Mouse (Mus musculus): ENCODE results near the gene Ahnak. TPM values are rescaled to one million over a fixed set of nuclear protein-coding genes. Genes with fewer than 3 reads are reported as not detected.

Gene Ahnak
- polyA plus RNA-seq, 1 experiment from 2014 or later: 103 TPM

- 43% methylated on average over 9 of the region's 9 CpGs for WGBS
- Histone ChIP-seq H3K27ac (replicated peaks) (peak overlapping the region; percentile 76), H3K4me1 (replicated peaks; ENCODE audit: control insufficient read depth, insufficient read depth) (peaks cover 4% of the 10 kb centered on the region; the same call in 1 of the 2 replicates), H3K27me3 (ENCODE audit: control insufficient read depth, insufficient read depth, low read length) (no peaks in the 10 kb centered on the region), H3K36me3 (ENCODE audit: control insufficient read depth, insufficient read depth, low read length) (no peaks in the 10 kb centered on the region), H3K4me3 (ENCODE audit: low read depth, low read length) (no peak overlapping the region), H3K4me2 (replicated peaks; ENCODE audit: low read depth) (no peak overlapping the region), H3K9ac (ENCODE audit: low read length) (no peak overlapping the region), H3K9me3 (ENCODE audit: control insufficient read depth, low read length) (no peaks in the 10 kb centered on the region)
- TF ChIP-seq EP300 (optimal IDR thresholded peaks at IDR 0.05): peak; percentile 81
- no peak for TF ChIP-seq CTCF (IDR thresholded peaks at IDR 0.05; ENCODE audit: low read depth)
- DNase-seq (ENCODE audit: low spot score) (peak; percentile 49), ATAC-seq (ENCODE audit: low FRiP score, low TSS enrichment) (peak; percentile 84)
Measured at GRCm38 (mm10) chr19:9033412-9034340, 44.6 kb downstream of the Ahnak start.

GRCm38 (mm10) chr19:9034480-9034879, 45.4 kb downstream of the Ahnak start:
- 66% methylated on average over 3 of the region's 3 CpGs for WGBS
- no peak overlapping the region for H3K4me2 ChIP-seq (replicated peaks; ENCODE audit: low read depth)
- TF ChIP-seq EP300 (optimal IDR thresholded peaks at IDR 0.05): no peak
- no peak for TF ChIP-seq CTCF (IDR thresholded peaks at IDR 0.05; ENCODE audit: low read depth)
- no peaks in the 10 kb centered on the region for H3K27me3 ChIP-seq (ENCODE audit: control insufficient read depth, insufficient read depth, low read length)
- no peak overlapping the region for H3K9ac ChIP-seq (ENCODE audit: low read length)
- H3K36me3 ChIP-seq (ENCODE audit: control insufficient read depth, insufficient read depth, low read length): no peaks in the 10 kb centered on the region
- no peaks in the 10 kb centered on the region for H3K9me3 ChIP-seq (ENCODE audit: control insufficient read depth, low read length)
- H3K27ac ChIP-seq (replicated peaks): peak overlapping the region; percentile 76; the same call in 1 of the 2 replicates
- DNase-seq (ENCODE audit: low spot score) (no peak), ATAC-seq (ENCODE audit: low FRiP score, low TSS enrichment) (no peak)
- H3K4me1 ChIP-seq (replicated peaks; ENCODE audit: control insufficient read depth, insufficient read depth): peaks cover 4% of the 10 kb centered on the region; the same call in 1 of the 2 replicates
- no peak overlapping the region for H3K4me3 ChIP-seq (ENCODE audit: low read depth, low read length)

DNA sequence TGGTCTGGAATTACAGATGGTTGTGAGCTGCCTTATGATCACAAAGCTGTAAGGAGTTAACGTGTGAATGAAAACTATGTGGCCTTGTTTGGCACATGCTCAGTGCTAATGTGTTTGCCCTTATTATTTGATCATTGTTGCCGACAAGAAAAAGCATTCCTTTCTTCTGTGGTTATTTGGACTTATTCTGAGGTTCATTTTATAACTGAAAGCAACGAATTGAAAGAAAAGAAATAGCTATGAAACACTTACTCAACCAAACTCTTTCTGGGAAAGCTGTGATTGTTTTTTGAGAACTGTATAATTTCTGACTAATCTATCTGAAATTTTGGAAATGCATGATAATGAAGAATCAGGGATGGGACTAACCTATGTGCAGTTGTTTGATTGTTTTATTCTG, 46.0 kb downstream of the Ahnak start:
- DNase-seq (ENCODE audit: low spot score): no peak
- ATAC-seq (ENCODE audit: low FRiP score, low TSS enrichment): no peak
- TF ChIP-seq EP300 (optimal IDR thresholded peaks at IDR 0.05) (no peak), CTCF (IDR thresholded peaks at IDR 0.05; ENCODE audit: low read depth) (no peak)
- H3K27ac ChIP-seq (replicated peaks): no peak overlapping the region
- no peaks in the 10 kb centered on the region for H3K9me3 ChIP-seq (ENCODE audit: control insufficient read depth, low read length)
- no peak overlapping the region for H3K9ac ChIP-seq (ENCODE audit: low read length)
- no peaks in the 10 kb centered on the region for H3K27me3 ChIP-seq (ENCODE audit: control insufficient read depth, insufficient read depth, low read length)
- no peaks in the 10 kb centered on the region for H3K36me3 ChIP-seq (ENCODE audit: control insufficient read depth, insufficient read depth, low read length)
- H3K4me2 ChIP-seq (replicated peaks; ENCODE audit: low read depth): no peak overlapping the region
- WGBS: 33% methylated on average over 3 of the region's 3 CpGs
- H3K4me1 ChIP-seq (replicated peaks; ENCODE audit: control insufficient read depth, insufficient read depth): peaks cover 4% of the 10 kb centered on the region; the same call in 1 of the 2 replicates
- no peak overlapping the region for H3K4me3 ChIP-seq (ENCODE audit: low read depth, low read length)

DNA sequence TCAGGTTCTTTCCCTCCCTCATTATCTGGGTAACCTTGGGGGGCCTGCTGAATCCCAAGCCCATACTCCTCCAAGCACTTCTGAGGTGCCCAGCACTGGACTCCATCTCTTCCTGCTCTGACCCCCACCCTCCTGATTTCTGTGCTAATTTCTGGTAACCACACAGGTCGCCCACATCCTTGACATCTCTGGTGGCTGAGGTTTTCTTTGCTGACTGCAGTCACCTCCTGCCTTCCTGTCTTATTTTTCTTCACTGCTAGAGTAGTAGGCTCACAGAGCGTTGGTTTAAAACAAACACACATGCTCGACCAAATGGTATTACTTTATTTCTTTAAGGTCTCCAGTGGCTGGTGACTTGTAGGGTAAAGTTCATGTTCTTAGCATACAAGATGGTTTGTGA, 49.1 kb downstream of the Ahnak start:
- ATAC-seq (ENCODE audit: low FRiP score, low TSS enrichment) (no peak), DNase-seq (ENCODE audit: low spot score) (no peak)
- Histone ChIP-seq H3K9me3 (ENCODE audit: control insufficient read depth, low read length) (no peaks in the 10 kb centered on the region), H3K4me1 (replicated peaks; ENCODE audit: control insufficient read depth, insufficient read depth) (0 out of 2 replicates have a peak, but pooled peaks cover 4% of the 10 kb centered on the region), H3K36me3 (ENCODE audit: control insufficient read depth, insufficient read depth, low read length) (no peaks in the 10 kb centered on the region), H3K9ac (ENCODE audit: low read length) (no peak overlapping the region), H3K4me2 (replicated peaks; ENCODE audit: low read depth) (no peak overlapping the region), H3K27ac (replicated peaks) (no peak overlapping the region), H3K27me3 (ENCODE audit: control insufficient read depth, insufficient read depth, low read length) (no peaks in the 10 kb centered on the region), H3K4me3 (ENCODE audit: low read depth, low read length) (no peak overlapping the region)
- WGBS: 59% methylated on average over 3 of the region's 3 CpGs
- TF ChIP-seq CTCF (IDR thresholded peaks at IDR 0.05; ENCODE audit: low read depth) (no peak), EP300 (optimal IDR thresholded peaks at IDR 0.05) (no peak)

- Histone ChIP-seq H3K4me2 (replicated peaks; ENCODE audit: low read depth) (no peak overlapping the region), H3K27ac (replicated peaks) (no peak overlapping the region), H3K27me3 (ENCODE audit: control insufficient read depth, insufficient read depth, low read length) (no peaks in the 10 kb centered on the region), H3K4me1 (replicated peaks; ENCODE audit: control insufficient read depth, insufficient read depth) (no peaks in the 10 kb centered on the region), H3K36me3 (ENCODE audit: control insufficient read depth, insufficient read depth, low read length) (no peaks in the 10 kb centered on the region), H3K9me3 (ENCODE audit: control insufficient read depth, low read length) (no peaks in the 10 kb centered on the region), H3K4me3 (ENCODE audit: low read depth, low read length) (no peak overlapping the region), H3K9ac (ENCODE audit: low read length) (no peak overlapping the region)
- TF ChIP-seq CTCF (IDR thresholded peaks at IDR 0.05; ENCODE audit: low read depth) (no peak), EP300 (optimal IDR thresholded peaks at IDR 0.05) (no peak)
- DNase-seq (ENCODE audit: low spot score) (no peak), ATAC-seq (ENCODE audit: low FRiP score, low TSS enrichment) (no peak)
- 71% methylated on average over 4 of the region's 4 CpGs for WGBS
Measured at GRCm38 (mm10) chr19:9039266-9039665, 50.2 kb downstream of the Ahnak start.

DNA sequence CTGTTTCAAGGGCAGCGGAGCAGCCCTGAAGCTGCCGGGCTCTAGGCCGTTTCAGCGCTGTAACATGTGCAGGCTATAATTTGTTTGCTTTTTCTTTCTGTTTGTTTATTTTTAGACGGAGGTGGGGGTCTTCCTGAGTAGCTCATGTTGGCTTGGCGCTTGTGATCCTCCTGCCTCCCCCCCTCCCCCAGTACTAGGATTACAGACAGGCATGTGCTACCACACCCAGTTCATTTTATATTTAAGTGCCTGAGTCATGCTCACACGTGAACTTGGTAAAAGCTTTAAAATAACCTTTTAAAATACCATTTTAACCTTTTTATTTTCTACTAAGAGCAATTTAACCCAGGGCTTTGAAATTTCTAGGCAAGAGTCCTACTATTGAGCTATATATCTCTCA, 50.8 kb downstream of the Ahnak start:
- H3K9ac ChIP-seq (ENCODE audit: low read length): no peak overlapping the region
- H3K27ac ChIP-seq (replicated peaks): no peak overlapping the region
- no peak overlapping the region for H3K4me2 ChIP-seq (replicated peaks; ENCODE audit: low read depth)
- DNase-seq (ENCODE audit: low spot score): no peak
- H3K36me3 ChIP-seq (ENCODE audit: control insufficient read depth, insufficient read depth, low read length): no peaks in the 10 kb centered on the region
- H3K9me3 ChIP-seq (ENCODE audit: control insufficient read depth, low read length): no peaks in the 10 kb centered on the region
- 23% methylated on average over 7 of the region's 7 CpGs for WGBS
- TF ChIP-seq EP300 (optimal IDR thresholded peaks at IDR 0.05): no peak
- TF ChIP-seq CTCF (IDR thresholded peaks at IDR 0.05; ENCODE audit: low read depth): no peak
- peak; percentile 64; the same call in 1 of the 2 replicates for ATAC-seq (ENCODE audit: low FRiP score, low TSS enrichment)
- H3K4me1 ChIP-seq (replicated peaks; ENCODE audit: control insufficient read depth, insufficient read depth): no peaks in the 10 kb centered on the region
- H3K27me3 ChIP-seq (ENCODE audit: control insufficient read depth, insufficient read depth, low read length): no peaks in the 10 kb centered on the region
- no peak overlapping the region for H3K4me3 ChIP-seq (ENCODE audit: low read depth, low read length)
